Mouse (Mus musculus) left cerebral cortex, adult 18-20 months (tissue): ENCODE results near the gene Vegfd. TPM values are rescaled to one million over a fixed set of nuclear protein-coding genes. Genes with fewer than 3 reads are reported as not detected.
A peak's percentile ranks its signal among the peaks of the same experiment; 100 is the strongest.

Source experiments
- DNase-seq, 2 experiments: peaks; one replicate each; pipeline ENCODE4 v3.0.0; 2021 to 2022; ENCODE audit warnings: low spot score in 2 of 2, mixed read lengths in 1 of 2
- total RNA-seq, 2 experiments: library from RNA; stranded (reverse); gene quantifications; 2 replicates each; pipeline ENCODE4 v1.2.3; 2021

Gene Vegfd
- total RNA-seq, 2 experiments from 2014 or later = 1.8 to 2.4 TPM

- DNase-seq = peak; percentile 79 to 89
Measured at GRCm38 (mm10) chrX:164419471-164419939, 46.3 kb downstream of the Vegfd start, which contains the start of gene Piga. TSS of gene Piga (plus strand) at chrX:164419787.

DNA sequence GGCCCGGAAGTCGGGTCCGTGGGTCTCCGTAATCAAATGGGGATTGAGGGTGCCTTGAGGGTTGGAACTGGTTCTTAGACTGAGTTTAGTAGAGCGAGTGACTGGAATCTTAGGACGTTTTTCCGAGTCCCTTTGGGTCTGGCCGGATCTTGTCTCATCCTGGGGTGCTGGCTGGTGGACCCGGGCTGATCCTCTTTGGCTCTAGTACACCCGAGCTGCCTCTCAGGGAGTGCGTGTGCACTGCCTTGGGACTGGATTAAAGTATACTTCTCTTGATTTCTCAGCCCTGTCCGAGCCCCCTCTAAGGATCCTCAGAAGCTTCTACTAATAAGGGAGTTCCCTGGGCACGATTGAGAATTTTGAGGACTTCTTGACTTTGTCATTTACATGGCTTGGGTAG is 46.8 kb downstream of the Vegfd start:
- no peak for DNase-seq

DNA sequence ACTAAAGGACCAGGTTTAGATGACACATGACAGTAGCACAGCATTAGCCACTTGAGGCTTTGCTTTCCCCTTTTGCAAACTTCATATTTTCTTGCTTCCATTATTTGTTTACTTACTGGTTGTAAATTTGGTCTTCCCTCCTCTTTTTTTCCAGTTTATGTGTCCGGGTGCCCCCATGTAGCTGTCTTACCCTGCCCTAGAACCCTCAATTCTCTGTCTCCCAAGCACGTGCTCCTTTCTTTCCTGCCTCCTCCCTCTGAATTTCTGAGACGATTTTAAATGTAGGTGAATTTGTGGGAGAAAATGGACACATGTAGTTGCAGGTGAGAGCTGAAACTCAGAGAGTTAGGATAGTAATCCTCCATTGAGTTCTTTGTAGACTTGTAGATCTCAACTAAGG is 47.3 kb downstream of the Vegfd start:
- DNase-seq = no peak

GRCm38 (mm10) chrX:164424821-164425220 is 51.6 kb downstream of the Vegfd start:
- DNase-seq = no peak

DNA sequence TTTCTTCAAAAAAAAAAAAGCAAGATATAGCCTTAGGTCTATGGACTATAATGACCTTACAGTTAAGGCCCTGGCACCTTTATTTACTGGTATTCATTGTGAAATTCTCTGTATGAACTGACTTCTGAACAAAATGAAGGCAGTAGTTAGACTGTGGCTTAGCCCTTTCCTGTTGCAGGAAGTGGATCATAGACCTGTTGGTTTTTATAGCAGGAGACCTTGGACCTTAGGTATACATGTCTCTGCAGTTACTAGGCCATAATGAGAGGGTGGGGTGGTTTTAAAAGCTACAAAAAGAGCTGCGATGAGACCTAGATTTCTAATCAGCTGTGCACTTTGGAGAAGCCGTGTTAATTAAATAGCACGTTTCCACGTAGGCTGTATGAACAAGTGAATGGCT is 54.1 kb downstream of the Vegfd start:
- DNase-seq = no peak

DNA sequence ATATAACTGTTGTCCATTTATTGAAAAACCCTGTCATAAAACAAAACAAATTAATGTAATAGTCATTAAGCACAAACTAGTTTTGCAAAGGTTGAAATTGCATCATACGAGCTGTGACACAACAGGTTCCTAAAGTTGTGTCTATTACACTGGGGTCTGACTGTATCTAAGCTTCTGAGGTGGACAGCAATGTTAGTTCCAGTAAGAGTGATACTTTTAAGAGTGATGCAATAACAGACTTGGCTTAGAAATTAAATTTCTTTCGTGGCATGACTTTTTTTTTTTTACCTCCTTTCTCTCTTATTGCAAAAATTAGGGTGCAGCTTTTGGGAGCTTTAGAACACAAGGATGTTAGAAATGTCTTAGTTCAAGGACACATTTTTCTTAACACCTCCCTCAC is 55.0 kb downstream of the Vegfd start:
- no peak for DNase-seq

DNA sequence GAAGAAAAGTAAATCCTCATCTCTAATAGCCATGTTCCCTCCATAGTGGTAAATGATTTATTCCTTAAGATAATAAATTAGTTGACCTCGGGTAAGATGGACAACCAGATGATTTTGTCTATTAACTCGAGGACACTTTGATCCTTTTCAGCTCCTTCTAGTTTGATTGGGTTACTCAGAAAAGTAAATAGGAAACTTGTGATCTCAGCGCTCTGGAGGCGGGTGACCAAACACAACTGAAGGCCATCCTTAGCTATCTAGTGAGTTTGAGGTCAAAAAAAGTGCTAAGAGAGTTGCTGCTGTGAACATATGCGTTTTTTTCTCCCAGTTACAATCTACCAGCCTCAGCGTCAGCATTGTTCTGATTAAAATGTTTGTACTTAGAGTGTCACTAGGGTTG is 57.4 kb downstream of the Vegfd start:
- no peak for DNase-seq

GRCm38 (mm10) chrX:164431133-164431532 is 58.0 kb downstream of the Vegfd start:
- DNase-seq = no peak

DNA sequence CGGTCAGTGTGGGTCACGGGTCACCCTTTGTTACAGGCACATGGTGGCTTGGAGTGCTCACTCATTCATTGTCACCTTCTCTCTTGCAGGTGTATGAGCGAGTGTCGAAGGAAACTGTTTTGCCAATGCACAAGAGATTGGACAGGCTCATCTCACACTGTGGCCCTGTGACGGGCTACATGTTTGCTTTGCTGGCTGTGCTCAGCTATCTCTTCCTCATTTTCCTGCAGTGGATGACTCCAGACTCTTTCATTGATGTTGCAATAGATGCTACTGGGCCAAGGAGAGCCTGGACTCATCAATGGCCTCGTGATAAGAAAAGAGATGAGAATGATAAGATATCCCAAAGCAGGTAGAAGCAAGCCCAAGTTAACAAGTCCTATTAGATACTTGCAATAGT is 58.4 kb downstream of the Vegfd start:
- DNase-seq = no peak

GRCm38 (mm10) chrX:164432682-164433081 is 59.5 kb downstream of the Vegfd start:
- DNase-seq = no peak

GRCm38 (mm10) chrX:164436709-164437108 is 63.5 kb downstream of the Vegfd start, which contains the start of gene Asb11:
TSS of gene Asb11 (plus strand) at chrX:164436994.
- DNase-seq = no peak

GRCm38 (mm10) chrX:164439462-164439861 is 66.3 kb downstream of the Vegfd start:
- DNase-seq = no peak

GRCm38 (mm10) chrX:164440140-164440539 is 67.0 kb downstream of the Vegfd start:
- no peak for DNase-seq

DNA sequence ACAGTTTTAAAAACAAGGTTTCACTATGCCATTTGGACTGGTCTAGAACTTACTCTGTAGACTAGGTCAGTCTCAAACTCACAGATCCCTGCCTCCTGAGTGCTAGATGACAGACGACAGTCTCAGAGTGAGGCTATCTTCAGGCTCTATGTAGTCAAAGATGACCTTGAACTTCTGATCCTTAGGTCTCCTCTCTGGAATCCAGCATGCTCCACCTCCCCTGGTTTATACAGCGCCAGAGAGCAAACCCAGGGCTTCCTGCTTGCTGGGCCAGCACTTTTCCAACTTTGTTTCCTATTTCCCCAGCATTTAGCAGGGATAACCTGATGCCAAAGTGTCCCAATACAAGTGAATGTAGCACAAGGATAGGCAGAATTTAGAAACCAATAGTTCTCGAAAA is 67.5 kb downstream of the Vegfd start:
- DNase-seq = no peak

- no peak for DNase-seq
Measured at GRCm38 (mm10) chrX:164441306-164441705, 68.1 kb downstream of the Vegfd start.

GRCm38 (mm10) chrX:164445601-164446000 is 72.4 kb downstream of the Vegfd start:
- DNase-seq = no peak

GRCm38 (mm10) chrX:164446106-164446551 is 73.0 kb downstream of the Vegfd start:
- no peak for DNase-seq

- DNase-seq = no peak
Measured at GRCm38 (mm10) chrX:164446835-164447681, 73.9 kb downstream of the Vegfd start.

DNA sequence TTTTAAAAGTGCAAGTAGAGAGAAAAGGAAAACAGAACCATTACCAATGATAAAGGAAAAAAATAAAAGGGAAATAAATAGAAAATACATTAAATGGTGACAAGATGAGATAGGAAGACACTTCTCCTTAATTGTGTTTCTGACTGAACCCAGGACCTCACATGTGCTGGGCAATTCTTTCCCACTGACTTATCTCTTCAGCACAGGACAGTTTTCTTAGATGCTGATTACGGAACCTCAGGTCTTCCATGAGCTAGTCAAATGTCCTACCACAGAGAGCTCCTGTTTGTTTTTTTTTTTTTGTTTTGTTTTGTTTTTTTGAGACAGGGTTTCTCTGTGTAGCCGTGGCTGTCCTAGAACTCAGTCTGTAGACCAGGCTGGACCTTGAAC is 74.5 kb downstream of the Vegfd start:
- no peak for DNase-seq

GRCm38 (mm10) chrX:164449201-164449600 is 76.0 kb downstream of the Vegfd start:
- DNase-seq = peak; percentile 20 to 39
